Mouse (Mus musculus) lung, postnatal 0 days (tissue): ENCODE data around the gene Mrps18b. TPM values are rescaled to one million over a fixed set of nuclear protein-coding genes. Genes with fewer than 3 reads are reported as not detected.

Experiments used
- ATAC-seq: fragments of 200-750 bp; cut with Nextera tagmentation; 2 replicates; pipeline ENCODE4 v1.8.0; 2017; ENCODE audit warnings: moderate library complexity
- DNase-seq: peaks from one replicate; pipeline ENCODE4 v3.0.0-alpha.2; 2016; ENCODE audit warnings: low spot score
- H3K27ac ChIP-seq: fragments of 300-500 bp; sonication (generic); 2 replicates; pipeline ENCODE4 v1.5.1; 2014; ENCODE audit warnings: antibody characterized with exemption, mild to moderate bottlenecking, low read length, mixed read lengths
- H3K27me3 ChIP-seq: fragments of 300-500 bp; sonication (generic); replicated peaks from 2 replicates; pipeline ENCODE4 v1.6.1; 2014; ENCODE audit warnings: low read length, mixed read lengths; ENCODE audit not compliant: insufficient read depth
- H3K36me3 ChIP-seq: fragments of 300-500 bp; sonication (generic); 2 replicates; pipeline ENCODE4 v1.6.1; 2014; ENCODE audit warnings: low read length, mixed read lengths; ENCODE audit not compliant: insufficient read depth
- H3K4me1 ChIP-seq: fragments of 300-500 bp; sonication (generic); 2 replicates; pipeline ENCODE4 v1.6.1; 2014; ENCODE audit warnings: antibody characterized with exemption, low read depth, low read length, mixed read lengths; ENCODE audit not compliant: insufficient read depth
- H3K4me2 ChIP-seq: fragments of 300-500 bp; sonication (generic); replicated peaks from 2 replicates; pipeline ENCODE4 v1.6.1; 2014; ENCODE audit warnings: low read depth, mild to moderate bottlenecking, low read length, moderate library complexity, mixed read lengths
- H3K4me3 ChIP-seq: fragments of 300-500 bp; sonication (generic); 2 replicates; pipeline ENCODE4 v1.5.1; 2014; ENCODE audit warnings: low read depth, low read length
- H3K9ac ChIP-seq: fragments of 300-500 bp; sonication (generic); replicated peaks from 2 replicates; pipeline ENCODE4 v1.6.1; 2014; ENCODE audit warnings: low read depth, mild to moderate bottlenecking
- H3K9me3 ChIP-seq: fragments of 300-500 bp; sonication (generic); 2 replicates; pipeline ENCODE4 v1.6.1; 2016; ENCODE audit warnings: low read length, mixed read lengths
- CTCF ChIP-seq: IDR thresholded peaks from 2 replicates; pipeline ENCODE4 v1.5.1; 2016; ENCODE audit warnings: antibody characterized with exemption, mild to moderate bottlenecking
- EP300 ChIP-seq: IDR thresholded peaks from 2 replicates; pipeline ENCODE4 v1.6.1; 2016; ENCODE audit warnings: antibody characterized with exemption, mild to moderate bottlenecking, control low read depth
- WGBS: fragments of 180-500 bp; shearing (Covaris S2); extraction: QIAGEN DNeasy Blood & Tissue Kit; methylation state at CpG from one replicate; pipeline ENCODE4 v1.1.7; 2014; 5-methylcytosine and 5-hydroxymethylcytosine counted together
- polyA plus RNA-seq: library from polyadenylated mRNA; unstranded; fragments of >200 nt; fragmentation: Nextera tagmentation; extraction: Ambion mirVana; gene quantifications from 2 replicates; pipeline ENCODE4 v1.2.1, GENCODE M21; 2015

Mrps18b gene
- polyA plus RNA-seq, 1 experiment from 2014 or later = 44.8 TPM

- H3K4me3 ChIP-seq = no peak overlapping the region
- H3K27me3 ChIP-seq = no peaks in the 10 kb centered on the region
- no peak overlapping the region for H3K9ac ChIP-seq
- H3K4me2 ChIP-seq = no peak overlapping the region
- TF ChIP-seq EP300 = no peak
- TF ChIP-seq CTCF = no peak
- ATAC-seq (no peak), DNase-seq (no peak)
- H3K4me1 ChIP-seq = no peaks in the 10 kb centered on the region
- H3K9me3 ChIP-seq = no peaks in the 10 kb centered on the region
- peaks cover 46% of the 10 kb centered on the region for H3K36me3 ChIP-seq
- no peak overlapping the region for H3K27ac ChIP-seq
- WGBS = 13% methylated on average over 1 of the region's 1 CpGs
Measured at GRCm38 (mm10) chr17:35927471-35927870, 11.3 kb upstream of the Mrps18b start.

GRCm38 (mm10) chr17:35923281-35923680, 7.1 kb upstream of the Mrps18b start:
- Histone ChIP-seq H3K27me3 (no peaks in the 10 kb centered on the region), H3K9me3 (no peaks in the 10 kb centered on the region), H3K36me3 (peaks cover 26% of the 10 kb centered on the region; the same call in 1 of the 2 replicates), H3K4me1 (peaks cover 22% of the 10 kb centered on the region), H3K4me2 (no peak overlapping the region), H3K9ac (no peak overlapping the region), H3K27ac (no peak overlapping the region), H3K4me3 (no peak overlapping the region)
- 92% methylated on average over 4 of the region's 4 CpGs for WGBS
- TF ChIP-seq CTCF (no peak), EP300 (no peak)
- no peak for DNase-seq
- ATAC-seq = no peak

GRCm38 (mm10) chr17:35922566-35922965, 6.4 kb upstream of the Mrps18b start:
- Histone ChIP-seq H3K9me3 (no peaks in the 10 kb centered on the region), H3K36me3 (peaks cover 19% of the 10 kb centered on the region; the same call in 1 of the 2 replicates), H3K4me1 (peaks cover 22% of the 10 kb centered on the region), H3K4me3 (no peak overlapping the region), H3K9ac (no peak overlapping the region), H3K27ac (no peak overlapping the region), H3K27me3 (no peaks in the 10 kb centered on the region), H3K4me2 (no peak overlapping the region)
- TF ChIP-seq EP300 (no peak), CTCF (no peak)
- WGBS = 59% methylated on average over 3 of the region's 3 CpGs
- ATAC-seq (no peak), DNase-seq (peak; percentile 43)

- no peak overlapping the region for H3K4me3 ChIP-seq
- TF ChIP-seq EP300 = no peak
- TF ChIP-seq CTCF = no peak
- ATAC-seq = no peak
- WGBS = 65% methylated on average over 4 of the region's 4 CpGs
- H3K27me3 ChIP-seq = no peaks in the 10 kb centered on the region
- H3K27ac ChIP-seq = peak overlapping the region; percentile 49; the same call in 1 of the 2 replicates
- H3K4me1 ChIP-seq = peaks cover 22% of the 10 kb centered on the region
- peaks cover 14% of the 10 kb centered on the region; the same call in 1 of the 2 replicates for H3K36me3 ChIP-seq
- H3K9ac ChIP-seq = no peak overlapping the region
- no peak for DNase-seq
- no peak overlapping the region for H3K4me2 ChIP-seq
- H3K9me3 ChIP-seq = no peaks in the 10 kb centered on the region
Measured at GRCm38 (mm10) chr17:35921710-35922109, 5.5 kb upstream of the Mrps18b start.

- Histone ChIP-seq H3K4me2 (no peak overlapping the region), H3K9me3 (no peaks in the 10 kb centered on the region), H3K27ac (peak overlapping the region; percentile 99), H3K9ac (no peak overlapping the region), H3K4me1 (peaks cover 22% of the 10 kb centered on the region), H3K36me3 (peaks cover 7% of the 10 kb centered on the region; the same call in 1 of the 2 replicates), H3K4me3 (no peak overlapping the region), H3K27me3 (no peaks in the 10 kb centered on the region)
- TF ChIP-seq EP300 (0 out of 2 replicates have a peak, but pooled peaks have one; percentile 27), CTCF (peak; percentile 77)
- DNase-seq = peak; percentile 82
- WGBS = 66% methylated on average over 5 of the region's 5 CpGs
- ATAC-seq = no peak
Measured at GRCm38 (mm10) chr17:35920862-35921562, 4.8 kb upstream of the Mrps18b start.

GRCm38 (mm10) chr17:35920384-35920783, 4.2 kb upstream of the Mrps18b start:
- ATAC-seq (no peak), DNase-seq (peak; percentile 34)
- Histone ChIP-seq H3K27me3 (no peaks in the 10 kb centered on the region), H3K36me3 (peaks cover 1% of the 10 kb centered on the region; the same call in 1 of the 2 replicates), H3K9me3 (no peaks in the 10 kb centered on the region), H3K4me2 (no peak overlapping the region), H3K27ac (peak overlapping the region; percentile 99), H3K9ac (0 out of 2 replicates have a peak overlapping the region, but pooled peaks have one; percentile 39), H3K4me1 (peaks cover 22% of the 10 kb centered on the region), H3K4me3 (0 out of 2 replicates have a peak overlapping the region, but pooled peaks have one; percentile 76)
- WGBS = 20% methylated on average over 1 of the region's 1 CpGs
- TF ChIP-seq CTCF = no peak
- TF ChIP-seq EP300 = no peak
